Mouse (Mus musculus): ENCODE results near the gene Slc30a6. TPM values are rescaled to one million over a fixed set of nuclear protein-coding genes. Genes with fewer than 3 reads are reported as not detected.

The Slc30a6 gene
- polyA plus RNA-seq, 1 experiment from 2014 or later: 37.4 TPM

DNA sequence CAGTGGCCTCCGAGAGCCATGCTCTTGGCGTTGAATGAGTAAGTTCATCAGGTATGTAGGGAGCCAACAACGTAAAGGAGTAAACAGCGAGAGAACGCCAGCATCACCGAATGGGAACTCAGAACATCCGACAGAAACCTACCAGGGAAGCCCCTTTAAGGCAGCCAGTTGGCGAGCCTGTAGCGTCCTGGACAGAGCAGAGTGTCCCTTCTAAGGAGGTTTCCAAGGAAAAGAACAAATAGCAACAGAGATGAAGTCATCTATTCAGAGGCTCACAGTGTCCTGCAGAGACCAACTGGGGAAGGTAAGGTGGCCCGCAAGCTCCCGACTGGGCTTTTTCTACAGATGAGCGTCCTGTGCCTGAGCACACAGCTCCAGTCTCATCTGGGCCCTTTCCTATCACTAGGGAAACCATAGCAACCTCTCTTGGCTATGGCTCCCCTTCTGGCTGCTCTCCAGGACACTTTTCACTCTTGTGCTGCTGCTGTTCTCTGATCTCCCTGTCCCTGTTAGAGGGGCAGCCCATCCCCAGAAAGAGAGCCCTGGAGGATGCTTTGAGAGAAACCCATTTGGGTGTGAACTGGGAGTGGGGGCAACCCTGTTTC, 29.1 kb downstream of the Slc30a6 start:
- Histone ChIP-seq H3K9ac (ENCODE audit: low read length) (no peak overlapping the region), H3K4me3 (ENCODE audit: low read depth, low read length) (no peak overlapping the region), H3K4me2 (ENCODE audit: low read length) (no peak overlapping the region), H3K4me1 (replicated peaks; ENCODE audit: control insufficient read depth, insufficient read depth, low read length) (no peaks in the 10 kb centered on the region), H3K9me3 (ENCODE audit: control insufficient read depth, low read length) (no peaks in the 10 kb centered on the region), H3K36me3 (ENCODE audit: control insufficient read depth, insufficient read depth, low read length) (peaks cover 72% of the 10 kb centered on the region), H3K27ac (ENCODE audit: low read depth) (no peak overlapping the region), H3K27me3 (replicated peaks; ENCODE audit: control insufficient read depth, insufficient read depth, low read length) (no peaks in the 10 kb centered on the region)
- no peak for DNase-seq (ENCODE audit: low spot score)
- ATAC-seq (replicated peaks; ENCODE audit: low FRiP score, low TSS enrichment, low read depth): no peak
- WGBS: 89% methylated on average over 12 of the region's 12 CpGs

DNA sequence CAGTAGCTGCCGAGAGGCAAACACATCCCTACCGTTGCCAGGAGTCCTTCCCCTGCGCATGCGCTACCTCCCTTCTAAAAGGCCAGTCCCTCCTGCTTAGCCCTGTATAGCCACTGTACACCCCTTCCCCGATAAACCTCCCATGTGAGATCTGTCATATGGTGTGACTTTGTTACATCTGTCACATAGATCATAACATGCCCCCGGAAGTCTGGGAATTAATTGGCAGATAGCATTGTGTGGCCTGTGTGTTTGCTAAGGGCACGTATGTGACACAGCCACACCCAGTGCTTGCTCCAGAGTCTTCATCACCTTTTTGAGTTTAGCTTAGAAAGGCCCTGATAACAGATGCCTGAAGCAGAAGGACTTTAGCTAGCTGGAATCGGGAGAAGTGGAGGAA, 34.7 kb downstream of the Slc30a6 start:
- ATAC-seq (replicated peaks; ENCODE audit: low FRiP score, low TSS enrichment, low read depth) (no peak), DNase-seq (ENCODE audit: low spot score) (no peak)
- 80% methylated on average over 8 of the region's 8 CpGs for WGBS
- Histone ChIP-seq H3K4me3 (ENCODE audit: low read depth, low read length) (no peak overlapping the region), H3K9me3 (ENCODE audit: control insufficient read depth, low read length) (no peaks in the 10 kb centered on the region), H3K4me2 (ENCODE audit: low read length) (no peak overlapping the region), H3K9ac (ENCODE audit: low read length) (no peak overlapping the region), H3K27ac (ENCODE audit: low read depth) (no peak overlapping the region), H3K4me1 (replicated peaks; ENCODE audit: control insufficient read depth, insufficient read depth, low read length) (no peaks in the 10 kb centered on the region), H3K36me3 (ENCODE audit: control insufficient read depth, insufficient read depth, low read length) (peaks cover 24% of the 10 kb centered on the region), H3K27me3 (replicated peaks; ENCODE audit: control insufficient read depth, insufficient read depth, low read length) (no peaks in the 10 kb centered on the region)

DNA sequence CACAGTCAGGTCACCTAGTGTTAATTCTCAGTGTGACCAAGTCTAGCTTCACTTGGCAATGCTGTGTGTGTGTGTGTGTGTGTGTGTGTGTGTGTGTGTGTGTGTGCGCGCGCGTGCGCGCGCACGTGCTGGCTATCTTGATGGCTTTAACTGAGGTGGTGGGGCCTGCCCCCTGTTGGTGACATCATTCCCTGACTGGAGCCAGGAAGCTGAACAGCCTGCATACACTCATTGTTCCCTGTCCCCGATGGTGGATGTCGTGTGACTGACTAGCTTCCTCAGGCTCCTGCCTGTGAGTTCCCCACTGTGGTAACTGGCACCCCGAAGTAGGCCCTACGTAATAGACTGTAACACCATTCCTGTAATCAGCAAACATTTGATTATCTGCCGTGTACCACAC, 36.1 kb downstream of the Slc30a6 start:
- H3K4me1 ChIP-seq (replicated peaks; ENCODE audit: control insufficient read depth, insufficient read depth, low read length): no peaks in the 10 kb centered on the region
- DNase-seq (ENCODE audit: low spot score) (no peak), ATAC-seq (replicated peaks; ENCODE audit: low FRiP score, low TSS enrichment, low read depth) (no peak)
- H3K36me3 ChIP-seq (ENCODE audit: control insufficient read depth, insufficient read depth, low read length): peaks cover 12% of the 10 kb centered on the region
- H3K27me3 ChIP-seq (replicated peaks; ENCODE audit: control insufficient read depth, insufficient read depth, low read length): no peaks in the 10 kb centered on the region
- no peak overlapping the region for H3K4me3 ChIP-seq (ENCODE audit: low read depth, low read length)
- no peaks in the 10 kb centered on the region for H3K9me3 ChIP-seq (ENCODE audit: control insufficient read depth, low read length)
- 74% methylated on average over 13 of the region's 13 CpGs for WGBS
- no peak overlapping the region for H3K27ac ChIP-seq (ENCODE audit: low read depth)
- H3K4me2 ChIP-seq (ENCODE audit: low read length): no peak overlapping the region
- H3K9ac ChIP-seq (ENCODE audit: low read length): no peak overlapping the region

DNA sequence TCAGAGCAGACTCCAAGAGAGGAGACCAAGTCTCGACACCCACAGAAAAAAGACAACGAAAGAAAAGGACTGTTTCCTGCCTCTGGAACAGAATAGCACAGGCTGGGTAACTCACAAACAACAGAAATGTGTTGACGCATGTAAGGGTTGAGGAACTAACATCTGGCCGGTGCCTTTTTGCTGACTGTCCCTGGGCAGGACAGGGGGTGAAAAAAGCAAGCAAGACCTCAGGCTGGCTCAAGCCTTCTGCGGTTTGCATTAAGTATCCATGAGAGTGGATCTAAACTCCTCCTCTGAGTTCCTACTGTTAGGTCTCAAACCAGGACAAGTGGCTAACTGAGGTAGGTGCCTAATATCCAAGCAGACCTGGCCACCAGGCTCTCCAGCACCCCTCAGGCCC, 37.2 kb downstream of the Slc30a6 start:
- no peaks in the 10 kb centered on the region for H3K27me3 ChIP-seq (replicated peaks; ENCODE audit: control insufficient read depth, insufficient read depth, low read length)
- no peaks in the 10 kb centered on the region for H3K4me1 ChIP-seq (replicated peaks; ENCODE audit: control insufficient read depth, insufficient read depth, low read length)
- H3K4me3 ChIP-seq (ENCODE audit: low read depth, low read length): no peak overlapping the region
- no peak overlapping the region for H3K9ac ChIP-seq (ENCODE audit: low read length)
- ATAC-seq (replicated peaks; ENCODE audit: low FRiP score, low TSS enrichment, low read depth) (no peak), DNase-seq (ENCODE audit: low spot score) (no peak)
- no peak overlapping the region for H3K27ac ChIP-seq (ENCODE audit: low read depth)
- H3K36me3 ChIP-seq (ENCODE audit: control insufficient read depth, insufficient read depth, low read length): 0 out of 2 replicates have a peak, but pooled peaks cover 2% of the 10 kb centered on the region
- no peak overlapping the region for H3K4me2 ChIP-seq (ENCODE audit: low read length)
- no peaks in the 10 kb centered on the region for H3K9me3 ChIP-seq (ENCODE audit: control insufficient read depth, low read length)
- 90% methylated on average over 5 of the region's 5 CpGs for WGBS

DNA sequence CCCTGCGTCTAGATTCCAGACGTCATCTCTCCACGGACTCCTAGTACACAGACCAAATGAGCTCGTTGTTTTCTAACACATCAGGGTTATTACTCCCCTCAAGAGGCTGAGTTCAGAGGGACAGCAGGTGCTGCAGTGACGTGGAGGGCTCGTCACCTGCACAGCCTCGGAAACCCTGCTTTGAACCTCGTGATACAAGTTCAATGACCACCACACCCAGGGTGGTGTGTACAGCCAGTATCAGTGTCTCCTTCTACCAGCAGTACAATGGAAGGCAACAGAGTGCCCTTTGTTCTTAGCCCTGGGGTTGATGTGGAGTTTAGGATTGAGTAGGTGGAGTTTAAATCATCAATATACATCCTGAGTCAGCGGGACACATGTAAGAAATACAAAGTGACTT, 42.4 kb downstream of the Slc30a6 start:
- Histone ChIP-seq H3K36me3 (ENCODE audit: control insufficient read depth, insufficient read depth, low read length) (no peaks in the 10 kb centered on the region), H3K4me1 (replicated peaks; ENCODE audit: control insufficient read depth, insufficient read depth, low read length) (no peaks in the 10 kb centered on the region), H3K4me2 (ENCODE audit: low read length) (no peak overlapping the region), H3K27me3 (replicated peaks; ENCODE audit: control insufficient read depth, insufficient read depth, low read length) (no peaks in the 10 kb centered on the region), H3K27ac (ENCODE audit: low read depth) (no peak overlapping the region), H3K4me3 (ENCODE audit: low read depth, low read length) (no peak overlapping the region), H3K9me3 (ENCODE audit: control insufficient read depth, low read length) (no peaks in the 10 kb centered on the region), H3K9ac (ENCODE audit: low read length) (no peak overlapping the region)
- ATAC-seq (replicated peaks; ENCODE audit: low FRiP score, low TSS enrichment, low read depth) (peak; percentile 80), DNase-seq (ENCODE audit: low spot score) (no peak)
- 71% methylated on average over 9 of the region's 9 CpGs for WGBS

DNA sequence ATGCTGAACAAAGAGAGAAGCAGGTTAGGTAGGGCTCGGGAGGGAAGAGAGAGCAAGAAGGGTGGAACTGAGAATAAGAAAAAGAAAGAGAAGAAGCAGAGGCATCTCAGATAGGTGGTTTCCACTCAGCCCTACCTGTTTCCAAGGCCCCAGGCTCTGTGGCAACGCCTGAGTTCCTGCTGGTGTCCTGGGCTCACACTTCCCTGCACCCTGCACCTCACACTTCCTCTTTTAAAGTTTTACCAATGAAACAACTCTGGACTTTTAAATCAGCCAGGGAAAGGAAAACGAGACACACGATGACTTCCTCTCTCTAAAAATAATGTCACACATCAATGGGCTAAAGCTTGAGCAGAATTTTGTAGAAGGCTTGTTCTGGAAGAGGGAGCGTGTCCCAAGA, 45.1 kb downstream of the Slc30a6 start:
- no peak overlapping the region for H3K4me2 ChIP-seq (ENCODE audit: low read length)
- H3K4me3 ChIP-seq (ENCODE audit: low read depth, low read length): no peak overlapping the region
- WGBS: 76% methylated on average over 5 of the region's 5 CpGs
- H3K27me3 ChIP-seq (replicated peaks; ENCODE audit: control insufficient read depth, insufficient read depth, low read length): no peaks in the 10 kb centered on the region
- no peaks in the 10 kb centered on the region for H3K9me3 ChIP-seq (ENCODE audit: control insufficient read depth, low read length)
- H3K27ac ChIP-seq (ENCODE audit: low read depth): no peak overlapping the region
- H3K36me3 ChIP-seq (ENCODE audit: control insufficient read depth, insufficient read depth, low read length): no peaks in the 10 kb centered on the region
- H3K4me1 ChIP-seq (replicated peaks; ENCODE audit: control insufficient read depth, insufficient read depth, low read length): no peaks in the 10 kb centered on the region
- ATAC-seq (replicated peaks; ENCODE audit: low FRiP score, low TSS enrichment, low read depth): no peak
- no peak for DNase-seq (ENCODE audit: low spot score)
- no peak overlapping the region for H3K9ac ChIP-seq (ENCODE audit: low read length)

DNA sequence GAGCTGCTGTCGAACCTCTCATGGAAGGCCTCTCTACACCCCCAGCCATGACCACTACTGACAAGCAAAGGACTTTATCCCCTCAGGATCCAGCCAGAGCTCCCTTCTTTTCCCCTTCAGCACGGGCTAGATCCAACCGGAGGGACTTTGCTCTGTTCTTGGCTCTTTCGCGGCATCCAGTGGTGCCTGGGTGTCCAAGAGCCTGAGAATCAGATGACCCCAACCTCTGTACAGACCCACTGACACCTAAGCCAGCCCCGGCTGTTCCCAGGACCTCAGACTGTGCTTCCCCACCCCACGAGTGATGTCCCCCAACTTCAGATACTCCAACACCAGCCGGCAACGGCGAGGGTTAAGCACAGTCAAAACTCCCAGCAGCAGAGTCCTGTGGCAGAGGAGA, 54.4 kb downstream of the Slc30a6 start:
- ATAC-seq (replicated peaks; ENCODE audit: low FRiP score, low TSS enrichment, low read depth): no peak
- DNase-seq (ENCODE audit: low spot score): no peak
- H3K4me2 ChIP-seq (ENCODE audit: low read length): no peak overlapping the region
- no peaks in the 10 kb centered on the region for H3K27me3 ChIP-seq (replicated peaks; ENCODE audit: control insufficient read depth, insufficient read depth, low read length)
- no peak overlapping the region for H3K4me3 ChIP-seq (ENCODE audit: low read depth, low read length)
- H3K27ac ChIP-seq (ENCODE audit: low read depth): no peak overlapping the region
- no peaks in the 10 kb centered on the region for H3K36me3 ChIP-seq (ENCODE audit: control insufficient read depth, insufficient read depth, low read length)
- no peaks in the 10 kb centered on the region for H3K9me3 ChIP-seq (ENCODE audit: control insufficient read depth, low read length)
- 91% methylated on average over 10 of the region's 10 CpGs for WGBS
- no peak overlapping the region for H3K9ac ChIP-seq (ENCODE audit: low read length)
- H3K4me1 ChIP-seq (replicated peaks; ENCODE audit: control insufficient read depth, insufficient read depth, low read length): no peaks in the 10 kb centered on the region

DNA sequence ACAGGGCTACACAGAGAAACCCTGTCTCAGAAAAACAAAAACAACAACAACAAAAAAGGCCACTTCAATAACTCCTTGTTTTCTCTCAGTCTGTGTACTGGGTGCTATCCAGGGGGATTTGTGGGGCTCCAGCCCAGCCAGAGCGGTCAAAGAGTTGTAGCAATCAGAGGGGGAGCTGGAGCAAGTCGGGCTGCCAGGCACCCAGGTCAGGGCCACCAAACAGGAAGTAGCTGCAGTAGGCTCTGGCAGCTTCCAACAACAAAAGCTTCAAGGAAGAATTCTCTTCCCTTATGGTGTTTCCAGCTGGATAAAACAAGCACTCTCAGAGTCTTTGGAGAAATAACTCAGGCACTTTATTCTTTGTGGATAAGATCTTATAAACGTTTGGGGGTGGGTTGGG, 58.5 kb downstream of the Slc30a6 start:
- H3K9me3 ChIP-seq (ENCODE audit: control insufficient read depth, low read length): no peaks in the 10 kb centered on the region
- no peaks in the 10 kb centered on the region for H3K27me3 ChIP-seq (replicated peaks; ENCODE audit: control insufficient read depth, insufficient read depth, low read length)
- no peak overlapping the region for H3K27ac ChIP-seq (ENCODE audit: low read depth)
- no peak overlapping the region for H3K9ac ChIP-seq (ENCODE audit: low read length)
- no peak for ATAC-seq (replicated peaks; ENCODE audit: low FRiP score, low TSS enrichment, low read depth)
- 65% methylated on average over 3 of the region's 3 CpGs for WGBS
- no peaks in the 10 kb centered on the region for H3K4me1 ChIP-seq (replicated peaks; ENCODE audit: control insufficient read depth, insufficient read depth, low read length)
- H3K36me3 ChIP-seq (ENCODE audit: control insufficient read depth, insufficient read depth, low read length): no peaks in the 10 kb centered on the region
- H3K4me2 ChIP-seq (ENCODE audit: low read length): no peak overlapping the region
- H3K4me3 ChIP-seq (ENCODE audit: low read depth, low read length): no peak overlapping the region
- DNase-seq (ENCODE audit: low spot score): no peak

DNA sequence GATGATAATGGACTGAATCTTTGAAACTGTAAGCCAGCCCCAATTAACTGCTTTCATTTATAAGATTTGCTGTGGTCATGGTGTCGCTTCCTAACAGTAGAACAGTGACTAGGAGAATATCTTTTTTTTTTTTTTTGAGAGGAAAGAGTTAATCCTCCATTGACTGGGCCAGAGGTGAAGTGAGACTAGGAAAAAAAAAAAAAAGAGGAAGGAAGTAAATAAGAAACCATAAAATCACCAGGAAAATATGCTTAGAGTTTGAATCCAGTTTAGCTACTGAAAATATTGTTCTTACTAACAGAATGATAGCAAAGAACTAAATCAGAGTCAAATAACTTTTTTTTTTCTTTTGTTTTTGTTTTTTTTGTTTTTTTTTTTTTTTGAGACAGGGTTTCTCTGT, 59.3 kb downstream of the Slc30a6 start:
- Histone ChIP-seq H3K27ac (ENCODE audit: low read depth) (no peak overlapping the region), H3K27me3 (replicated peaks; ENCODE audit: control insufficient read depth, insufficient read depth, low read length) (no peaks in the 10 kb centered on the region), H3K4me3 (ENCODE audit: low read depth, low read length) (no peak overlapping the region), H3K4me2 (ENCODE audit: low read length) (no peak overlapping the region), H3K4me1 (replicated peaks; ENCODE audit: control insufficient read depth, insufficient read depth, low read length) (no peaks in the 10 kb centered on the region), H3K9me3 (ENCODE audit: control insufficient read depth, low read length) (no peaks in the 10 kb centered on the region), H3K9ac (ENCODE audit: low read length) (no peak overlapping the region), H3K36me3 (ENCODE audit: control insufficient read depth, insufficient read depth, low read length) (no peaks in the 10 kb centered on the region)
- DNase-seq (ENCODE audit: low spot score) (no peak), ATAC-seq (replicated peaks; ENCODE audit: low FRiP score, low TSS enrichment, low read depth) (no peak)
- WGBS: 86% methylated on average over 1 of the region's 1 CpGs
